ENCODE assay signal across 23 mouse cellular contexts in the genomic region with DNA sequence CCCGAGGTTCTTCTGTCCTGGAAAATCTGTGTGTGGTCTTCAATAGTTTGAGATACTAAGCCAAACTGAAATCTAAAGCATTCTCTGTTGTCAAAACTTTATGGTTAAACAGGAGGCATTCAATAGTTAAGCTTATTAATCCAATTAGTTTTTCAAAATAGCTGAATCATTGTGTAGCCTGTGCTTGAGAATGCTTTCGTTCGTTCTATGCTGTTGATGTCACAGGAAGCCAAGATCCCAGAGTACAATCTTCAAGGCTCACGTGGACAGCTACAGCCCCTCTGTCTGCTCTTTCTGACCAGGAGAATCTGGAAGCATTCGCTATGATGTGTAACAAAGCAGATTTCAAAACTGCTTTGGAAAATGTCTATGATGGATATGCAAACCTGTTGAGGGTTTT. TPM values are rescaled to one million over a fixed set of nuclear protein-coding genes. Genes with fewer than 3 reads are reported as not detected.
A peak's percentile ranks its signal among the peaks of the same experiment; 100 is the strongest.
DNase-seq lines count a peak whose midpoint lies in the region; ATAC-seq lines count a peak whose summit lies in the region.
"Had no signal": no experiment of that assay in that cellular context is flagged by ENCODE, and none has a peak within 500 bp of the region (broad histone marks: within the 10 kb centered on the region; RNA-seq: fewer than 3 reads in every experiment).

No protein-coding gene starts in this region.

- H3K4me2 ChIP-seq in heart, embryonic 11.5 days = peak overlapping the region; percentile 67
- H3K4me2 ChIP-seq in heart, embryonic 16.5 days (ENCODE audit: low read depth, low read length) = peak overlapping the region; percentile 84
- H3K4me2 ChIP-seq: liver, embryonic 15.5 days had no signal

- H3K9ac ChIP-seq in heart, embryonic 11.5 days (ENCODE audit: low read depth, low read length) = no peak overlapping the region
- H3K9ac ChIP-seq in heart, embryonic 16.5 days (ENCODE audit: low read length) = peak overlapping the region; percentile 96
- H3K9ac ChIP-seq: kidney, embryonic 15.5 days; limb, embryonic 12.5 days; liver, embryonic 15.5 days; lung, embryonic 14.5 days; neural tube, embryonic 12.5 days had no signal

- no peak for ATAC-seq in heart, embryonic 11.5 days (replicated peaks; ENCODE audit: insufficient number of reproducible peaks, low FRiP score, low TSS enrichment)
- ATAC-seq in heart, embryonic 16.5 days (replicated peaks; ENCODE audit: extremely low read depth, insufficient read depth, low FRiP score) = no peak
- no peak for ATAC-seq in frontal cortex, adult (ENCODE audit: low TSS enrichment)
- ATAC-seq: forebrain, embryonic 14.5 days; hindbrain, embryonic 16.5 days had no signal

- no peak for DNase-seq in heart, postnatal 25 days (ENCODE audit: low spot score)
- no peak for DNase-seq in heart, adult 8-10 months (ENCODE audit: low spot score)
- DNase-seq in Muller cell, postnatal 12 days (ENCODE audit: inconsistent ontology term) = peak; percentile 73
- no peak for DNase-seq in spleen, postnatal 36 days (ENCODE audit: low spot score in 2 of 2)
- DNase-seq: adrenal gland, adult 8-10 months; cerebellum, adult 2 months; cerebellum, postnatal 14 days; kidney, adult 18-20 months; kidney, postnatal 25 days; lung, embryonic 14.5 days; lung, postnatal 14 days; thymus, postnatal 4 days had no signal

- H3K27me3 ChIP-seq in heart, embryonic 11.5 days (ENCODE audit: control insufficient read depth, insufficient read depth, low read length) = peaks cover 5% of the 10 kb centered on the region; the same call in 1 of the 2 replicates
- peaks cover 10% of the 10 kb centered on the region for H3K27me3 ChIP-seq in heart, embryonic 16.5 days (ENCODE audit: control insufficient read depth, insufficient read depth, low read length)

- no peak overlapping the region for H3K27ac ChIP-seq in heart, embryonic 11.5 days (ENCODE audit: low read depth, low read length)
- H3K27ac ChIP-seq in heart, embryonic 16.5 days (ENCODE audit: low read length) = peak overlapping the region; percentile 54
- H3K27ac ChIP-seq: hindbrain, embryonic 10.5 days; kidney, embryonic 15.5 days; limb, embryonic 12.5 days; liver, embryonic 15.5 days; neural tube, embryonic 12.5 days had no signal

- WGBS in heart, embryonic 11.5 days (ENCODE audit: insufficient replicate concordance) = 46% methylated on average over 5 of the region's 5 CpGs
- WGBS in heart, embryonic 16.5 days = 32% methylated on average over 5 of the region's 5 CpGs

- H3K4me3 ChIP-seq in heart, embryonic 11.5 days (ENCODE audit: low read depth, low read length) = no peak overlapping the region
- peak overlapping the region; percentile 77 for H3K4me3 ChIP-seq in heart, embryonic 16.5 days (ENCODE audit: low read length)
- H3K4me3 ChIP-seq: limb, embryonic 12.5 days; liver, embryonic 15.5 days; neural tube, embryonic 12.5 days had no signal

- no peaks in the 10 kb centered on the region for H3K36me3 ChIP-seq in heart, embryonic 11.5 days (ENCODE audit: control insufficient read depth, insufficient read depth, low read length)
- H3K36me3 ChIP-seq in heart, embryonic 16.5 days (ENCODE audit: control insufficient read depth, insufficient read depth) = no peaks in the 10 kb centered on the region
- H3K36me3 ChIP-seq: hindbrain, embryonic 10.5 days; kidney, embryonic 15.5 days; limb, embryonic 12.5 days; liver, embryonic 15.5 days; neural tube, embryonic 12.5 days had no signal

- H3K9me3 ChIP-seq in heart, embryonic 11.5 days (replicated peaks; ENCODE audit: control insufficient read depth, low read length) = no peaks in the 10 kb centered on the region
- no peaks in the 10 kb centered on the region for H3K9me3 ChIP-seq in heart, embryonic 16.5 days (replicated peaks; ENCODE audit: control insufficient read depth, low read length)
- H3K9me3 ChIP-seq: hindbrain, embryonic 10.5 days; kidney, embryonic 15.5 days; limb, embryonic 12.5 days; liver, embryonic 15.5 days; neural tube, embryonic 12.5 days had no signal

- peaks cover 4% of the 10 kb centered on the region for H3K4me1 ChIP-seq in heart, embryonic 11.5 days (ENCODE audit: control insufficient read depth, insufficient read depth, low read length)
- peaks cover 13% of the 10 kb centered on the region for H3K4me1 ChIP-seq in heart, embryonic 16.5 days (ENCODE audit: control insufficient read depth, insufficient read depth, low read length)
- H3K4me1 ChIP-seq: liver, embryonic 15.5 days had no signal

- intact Hi-C loops in heart, postnatal 25 days (cut with DNase I) = no loop called here

RNA-seq across cellular contexts. Expression of a gene that starts 45.0 kb away (rescaled TPM):
- 48.6 and 55.3 TPM in 2 replicates for polyA plus RNA-seq in heart, embryonic 11.5 days (2014; fragmentation: Nextera tagmentation; extraction: Ambion mirVana)
- total RNA-seq in heart, postnatal 25 days (2021) = 10 to 100 TPM; 42.2 to 43.8 TPM
- polyA plus RNA-seq in heart, embryonic 16.5 days (2015; fragmentation: Nextera tagmentation; extraction: Ambion mirVana) = 116 and 122 TPM in 2 replicates
- total RNA-seq in heart, adult 8-10 months (2022) = 10 to 100 TPM; 29.5 to 34.0 (median 31.9) TPM
- polyA plus RNA-seq: liver, adult 2 months had no signal
